22 mouse cellular contexts compared by ENCODE assay signal in the genomic region with DNA sequence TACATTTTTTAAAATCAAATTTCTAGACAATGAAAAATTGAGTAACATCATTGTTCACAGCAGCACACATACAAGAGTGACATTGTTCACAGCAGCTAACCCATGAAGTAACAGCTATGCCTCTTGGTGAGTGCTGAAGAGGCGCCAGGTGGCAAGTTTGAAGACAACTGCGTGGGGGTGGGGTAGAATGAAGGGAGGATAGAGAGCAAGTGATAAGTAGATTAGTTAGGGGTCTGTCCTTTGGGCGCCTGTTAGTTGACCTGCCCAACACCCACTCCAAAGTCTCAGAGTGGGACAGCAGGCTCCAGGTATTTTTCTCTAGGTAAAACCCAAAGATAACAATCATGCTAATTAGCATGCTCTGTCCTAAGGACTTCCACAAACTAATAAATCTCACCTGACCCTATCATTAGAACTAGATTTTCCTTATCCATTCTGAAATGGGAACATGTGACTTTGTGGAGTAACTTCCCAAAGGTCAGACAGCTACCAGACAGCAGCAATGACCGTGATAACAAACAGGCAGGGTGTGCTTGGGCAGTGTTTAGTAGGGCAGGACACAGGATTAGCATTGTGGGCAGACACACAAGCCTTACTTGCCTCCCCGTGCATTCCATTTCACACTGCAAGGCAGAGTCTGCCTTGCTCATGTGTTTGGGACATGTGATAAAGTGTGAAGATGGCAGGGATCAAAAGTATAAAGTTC. TPM values are rescaled to one million over a fixed set of nuclear protein-coding genes. Genes with fewer than 3 reads are reported as not detected.
A peak's percentile ranks its signal among the peaks of the same experiment; 100 is the strongest.
DNase-seq lines count a peak whose midpoint lies in the region; ATAC-seq and TF ChIP-seq lines count a peak whose summit lies in the region.
"Had no signal": no experiment of that assay in that cellular context is flagged by ENCODE, and none has a peak within 500 bp of the region (broad histone marks: within the 10 kb centered on the region; RNA-seq: fewer than 3 reads in every experiment).

No protein-coding gene starts in this region.

- no peak for TF ChIP-seq EP300 in CH12.LX (IDR thresholded peaks at IDR 0.05; ENCODE audit: low read length)
- no peak for TF ChIP-seq EP300 in stomach, postnatal 0 days (optimal IDR thresholded peaks at IDR 0.05)

- no peak for TF ChIP-seq POLR2A in liver, adult 2 months (IDR thresholded peaks at IDR 0.05; ENCODE audit: extremely low read depth, insufficient read depth, low read length)
- TF ChIP-seq POLR2A in CH12.LX (IDR thresholded peaks at IDR 0.05; ENCODE audit: low read depth, low read length) = no peak

- no peak for TF ChIP-seq CTCF in liver, adult 2 months (IDR thresholded peaks at IDR 0.05; ENCODE audit: low read depth, low read length)
- TF ChIP-seq CTCF in CH12.LX (conservative IDR thresholded peaks at IDR 0.05 in 1 of 2, IDR thresholded peaks at IDR 0.05 in 1 of 2; ENCODE audit: low read depth in 2 of 2, low read length in 2 of 2) = no peak
- no peak for TF ChIP-seq CTCF in stomach, postnatal 0 days (IDR thresholded peaks at IDR 0.05; ENCODE audit: low read depth)

- H3K4me2 ChIP-seq in liver, embryonic 11.5 days = no peak overlapping the region
- H3K4me2 ChIP-seq in CH12.LX (ENCODE audit: insufficient read depth, low read depth, poor library complexity, severe bottlenecking) = peak overlapping the region; percentile 100
- no peak overlapping the region for H3K4me2 ChIP-seq in intestine, embryonic 16.5 days (ENCODE audit: low read depth, low read length)
- no peak overlapping the region for H3K4me2 ChIP-seq in stomach, postnatal 0 days (replicated peaks; ENCODE audit: low read depth)
- H3K4me2 ChIP-seq: embryonic facial prominence, embryonic 12.5 days; forebrain, embryonic 12.5 days; heart, embryonic 15.5 days; hindbrain, embryonic 13.5 days had no signal

- dilution Hi-C loops in CH12.LX (cut with MboI; ENCODE audit: extremely low pct_ligation_motif_present, extremely low pct_unique_long_range_greater_than_20kb, low sequenced_read_pairs) = no loop called here

- intact Hi-C loops in gastrocnemius, postnatal 36 days (cut with DNase I) = no loop called here

- H3K9me3 ChIP-seq in liver, embryonic 11.5 days (ENCODE audit: control insufficient read depth, low read length) = no peaks in the 10 kb centered on the region
- no peaks in the 10 kb centered on the region for H3K9me3 ChIP-seq in CH12.LX (replicated peaks; ENCODE audit: low read length)
- H3K9me3 ChIP-seq in intestine, embryonic 16.5 days (ENCODE audit: control insufficient read depth, low read length) = no peaks in the 10 kb centered on the region
- no peaks in the 10 kb centered on the region for H3K9me3 ChIP-seq in stomach, postnatal 0 days (ENCODE audit: control insufficient read depth, low read length)
- H3K9me3 ChIP-seq: embryonic facial prominence, embryonic 12.5 days; forebrain, embryonic 12.5 days; G1E; heart, embryonic 10.5 days; heart, embryonic 15.5 days; hindbrain, embryonic 13.5 days had no signal

- H3K9ac ChIP-seq in liver, adult 2 months (ENCODE audit: low read depth, low read length) = no peak overlapping the region
- no peak overlapping the region for H3K9ac ChIP-seq in liver, embryonic 11.5 days (ENCODE audit: low read depth, low read length)
- no peak overlapping the region for H3K9ac ChIP-seq in CH12.LX (ENCODE audit: insufficient read depth, low read depth)
- no peak overlapping the region for H3K9ac ChIP-seq in intestine, embryonic 16.5 days (ENCODE audit: low read depth, low read length)
- H3K9ac ChIP-seq in stomach, postnatal 0 days (ENCODE audit: low read length) = no peak overlapping the region
- H3K9ac ChIP-seq: embryonic facial prominence, embryonic 12.5 days; forebrain, embryonic 12.5 days; heart, embryonic 15.5 days; hindbrain, embryonic 13.5 days had no signal

- no peaks in the 10 kb centered on the region for H3K4me1 ChIP-seq in liver, adult 2 months (ENCODE audit: control insufficient read depth, insufficient read depth, low read length)
- H3K4me1 ChIP-seq in liver, embryonic 11.5 days (replicated peaks; ENCODE audit: control insufficient read depth, insufficient read depth, low read length) = peaks cover 6% of the 10 kb centered on the region; the same call in 1 of the 2 replicates
- H3K4me1 ChIP-seq in CH12.LX (ENCODE audit: control insufficient read depth in 1 of 2, insufficient read depth in 2 of 2) = peaks cover 8 to 24% of the 10 kb centered on the region in 2 experiments
- H3K4me1 ChIP-seq in intestine, embryonic 16.5 days (ENCODE audit: control insufficient read depth, insufficient read depth, low read length) = peaks cover 6% of the 10 kb centered on the region
- 0 out of 2 replicates have a peak, but pooled peaks cover 2% of the 10 kb centered on the region for H3K4me1 ChIP-seq in stomach, postnatal 0 days (replicated peaks; ENCODE audit: control insufficient read depth, insufficient read depth)
- H3K4me1 ChIP-seq: hindbrain, embryonic 13.5 days had no signal

- WGBS in liver, adult 2 months = 50% methylated on average over 5 of the region's 5 CpGs
- WGBS in liver, embryonic 11.5 days = 40% methylated on average over 5 of the region's 5 CpGs
- 42% methylated on average over 5 of the region's 5 CpGs for WGBS in intestine, embryonic 16.5 days
- 47% methylated on average over 5 of the region's 5 CpGs for WGBS in stomach, postnatal 0 days

- no peak overlapping the region for H3K4me3 ChIP-seq in liver, adult 2 months (ENCODE audit: insufficient read depth, low read depth, low read length)
- no peak overlapping the region for H3K4me3 ChIP-seq in liver, embryonic 11.5 days (ENCODE audit: low read depth, low read length)
- no peak overlapping the region for H3K4me3 ChIP-seq in CH12.LX (replicated peaks in 1 of 3; ENCODE audit: low read depth in 2 of 3, low read length in 2 of 3, poor library complexity in 1 of 3)
- H3K4me3 ChIP-seq in intestine, embryonic 16.5 days (ENCODE audit: low read length) = no peak overlapping the region
- no peak overlapping the region for H3K4me3 ChIP-seq in stomach, postnatal 0 days (ENCODE audit: low read depth, low read length)
- H3K4me3 ChIP-seq: embryonic facial prominence, embryonic 12.5 days; forebrain, embryonic 12.5 days; heart, embryonic 10.5 days; heart, embryonic 15.5 days; hindbrain, embryonic 13.5 days had no signal

- no peaks in the 10 kb centered on the region for H3K79me2 ChIP-seq in liver, adult 2 months (ENCODE audit: control insufficient read depth, insufficient read depth, low read length)
- no peaks in the 10 kb centered on the region for H3K79me2 ChIP-seq in CH12.LX (replicated peaks; ENCODE audit: control insufficient read depth, extremely low read depth, insufficient read depth, poor library complexity, severe bottlenecking)

- no peak for TF ChIP-seq RAD21 in CH12.LX (IDR thresholded peaks at IDR 0.05; ENCODE audit: low read depth, low read length)

- no peaks in the 10 kb centered on the region for H3K27me3 ChIP-seq in liver, adult 2 months (ENCODE audit: control insufficient read depth, insufficient read depth, low read length)
- H3K27me3 ChIP-seq in liver, embryonic 11.5 days (replicated peaks; ENCODE audit: control insufficient read depth, insufficient read depth, low read length) = no peaks in the 10 kb centered on the region
- no peaks in the 10 kb centered on the region for H3K27me3 ChIP-seq in CH12.LX (replicated peaks)
- H3K27me3 ChIP-seq in intestine, embryonic 16.5 days (replicated peaks; ENCODE audit: control insufficient read depth, insufficient read depth, low read length) = no peaks in the 10 kb centered on the region
- no peaks in the 10 kb centered on the region for H3K27me3 ChIP-seq in stomach, postnatal 0 days (ENCODE audit: control insufficient read depth, insufficient read depth, low read length)
- H3K27me3 ChIP-seq: embryonic facial prominence, embryonic 12.5 days; forebrain, embryonic 12.5 days; heart, embryonic 15.5 days; hindbrain, embryonic 13.5 days had no signal

- peaks cover 9% of the 10 kb centered on the region for H3K36me3 ChIP-seq in liver, adult 2 months (ENCODE audit: control insufficient read depth, insufficient read depth, low read length)
- H3K36me3 ChIP-seq in liver, embryonic 11.5 days (ENCODE audit: control insufficient read depth, insufficient read depth, low read length) = no peaks in the 10 kb centered on the region
- H3K36me3 ChIP-seq in CH12.LX (replicated peaks in 1 of 2; ENCODE audit: control insufficient read depth in 1 of 2, insufficient read depth in 1 of 2, low read length in 1 of 2) = no peaks in the 10 kb centered on the region
- H3K36me3 ChIP-seq in intestine, embryonic 16.5 days (ENCODE audit: control insufficient read depth, insufficient read depth, low read length) = no peaks in the 10 kb centered on the region
- no peaks in the 10 kb centered on the region for H3K36me3 ChIP-seq in stomach, postnatal 0 days (ENCODE audit: control insufficient read depth, insufficient read depth, low read length)
- H3K36me3 ChIP-seq: embryonic facial prominence, embryonic 12.5 days; forebrain, embryonic 12.5 days; G1E; hindbrain, embryonic 13.5 days had no signal

- in situ Hi-C loops in CH12.LX (cut with MboI; ENCODE audit: low pct_ligation_motif_present, low pct_unique_long_range_greater_than_20kb, low sequenced_read_pairs) = no loop called here

- ATAC-seq in liver, embryonic 11.5 days (replicated peaks; ENCODE audit: low FRiP score) = no peak
- ATAC-seq in intestine, embryonic 16.5 days = peak; percentile 80
- peak; percentile 30; the same call in 1 of the 2 replicates for ATAC-seq in stomach, postnatal 0 days (ENCODE audit: low FRiP score, low TSS enrichment)
- ATAC-seq: forebrain, embryonic 16.5 days; hindbrain, postnatal 0 days had no signal

- H3K27ac ChIP-seq in liver, adult 2 months (replicated peaks; ENCODE audit: insufficient read depth, low read depth, low read length) = no peak overlapping the region
- H3K27ac ChIP-seq in liver, embryonic 11.5 days (ENCODE audit: low read depth, low read length) = no peak overlapping the region
- H3K27ac ChIP-seq in CH12.LX (ENCODE audit: insufficient read depth, low read depth) = no peak overlapping the region
- peak overlapping the region; percentile 45; the same call in 1 of the 2 replicates for H3K27ac ChIP-seq in intestine, embryonic 16.5 days (ENCODE audit: low read length)
- peak overlapping the region; percentile 74 for H3K27ac ChIP-seq in stomach, postnatal 0 days (replicated peaks)
- H3K27ac ChIP-seq: embryonic facial prominence, embryonic 12.5 days; forebrain, embryonic 12.5 days; heart, embryonic 15.5 days; hindbrain, embryonic 13.5 days; hindbrain, postnatal 0 days had no signal

- peak; percentile 23 for DNase-seq in liver, adult 2 months (ENCODE audit: extremely low read depth, low read depth, low spot score)
- DNase-seq in liver, embryonic 11.5 days (ENCODE audit: low spot score) = no peak
- no peak for DNase-seq in CH12.LX (ENCODE audit: extremely low read depth)
- DNase-seq in stomach, postnatal 0 days (ENCODE audit: low spot score) = no peak
- DNase-seq in gastrocnemius, postnatal 36 days = no peak
- DNase-seq in layer of hippocampus, postnatal 14 days (ENCODE audit: low spot score in 2 of 2) = no peak
- DNase-seq: adrenal gland, postnatal 10 days; cerebellum, adult 11 months; cerebellum, adult 8-10 months; cerebellum, postnatal 14 days; embryo, embryonic 11 days; gastrocnemius, postnatal 10 days; heart, postnatal 14 days had no signal

RNA-seq across cellular contexts. Expression of a gene that starts 15.5 kb away (rescaled TPM):
- 83.0 and 91.4 TPM in 2 replicates for total RNA-seq in liver, adult 2 months (2014; rRNA removed)
- 124 and 164 TPM in 2 replicates for polyA plus RNA-seq in liver, adult 2 months (2012; rRNA removed)
- polyA plus RNA-seq in liver, embryonic 11.5 days (2014; fragmentation: Nextera tagmentation; extraction: Ambion mirVana) = 10.4 and 11.6 TPM in 2 replicates
- total RNA-seq in CH12.LX (2012; rRNA removed) (0.38 and 0.51 TPM in 2 replicates), CH12.LX (2014; rRNA removed) (not detected in 2 replicates)
- polyA plus RNA-seq in CH12.LX (2012; ENCODE audit: insufficient read length, low read depth) = 0.16 TPM in 1 of 2 replicates, not detected in the other
- 77.2 and 95.4 TPM in 2 replicates for polyA plus RNA-seq in intestine, embryonic 16.5 days (2015; fragmentation: Nextera tagmentation; extraction: Ambion mirVana)
- 1,093 and 1,120 TPM in 2 replicates for polyA plus RNA-seq in stomach, postnatal 0 days (2015; fragmentation: Nextera tagmentation; extraction: Ambion mirVana)
- 1 to 10 TPM; 1.3 to 1.6 TPM for total RNA-seq in gastrocnemius, postnatal 36 days (2021)
- total RNA-seq in layer of hippocampus, postnatal 14 days (2021) = 1 to 10 TPM; 3.6 to 6.0 TPM
- total RNA-seq: G1E had no signal
- polyA plus RNA-seq: G1E had no signal

Comparison
In these comparisons a context has a peak if more than half of its experiments do, and no peak if none do; other contexts are left out.
1. H3K27ac ChIP-seq: peak in intestine, embryonic 16.5 days (single experiment) and stomach, postnatal 0 days (single experiment); none in liver, adult 2 months (single experiment), liver, embryonic 11.5 days (single experiment) and CH12.LX (single experiment).